Mouse (Mus musculus) cerebellum, adult 2 months (tissue): ENCODE results near the gene Drc7. TPM values are rescaled to one million over a fixed set of nuclear protein-coding genes. Genes with fewer than 3 reads are reported as not detected.

Source experiments
- DNase-seq, 2 experiments: peaks; one replicate each; pipeline ENCODE4 v3.0.0; 2021
- H3K27ac ChIP-seq: fragments of 200-500 bp; 2 replicates; pipeline ENCODE4 v1.5.1; 2012; ENCODE audit warnings: low read length, control low read depth, inconsistent platforms; ENCODE audit not compliant: insufficient read depth
- H3K27me3 ChIP-seq: fragments of 200-500 bp; 2 replicates; pipeline ENCODE4 v1.6.1; 2012; ENCODE audit warnings: inconsistent platforms, mild to moderate bottlenecking, low read length, moderate library complexity; ENCODE audit not compliant: control insufficient read depth, insufficient read depth
- H3K4me1 ChIP-seq: fragments of 200-500 bp; 2 replicates; pipeline ENCODE4 v1.6.1; 2011; ENCODE audit warnings: low read length; ENCODE audit not compliant: control insufficient read depth, insufficient read depth
- H3K4me3 ChIP-seq: fragments of 200-500 bp; replicated peaks from 2 replicates; pipeline ENCODE3; 2011; ENCODE audit warnings: mild to moderate bottlenecking, low read depth, low read length, control low read depth; ENCODE audit not compliant: insufficient read depth
- CTCF ChIP-seq: fragments of 200-500 bp; IDR thresholded peaks from 2 replicates; pipeline ENCODE4 v1.5.1; 2011; ENCODE audit warnings: low read depth, mild to moderate bottlenecking, control low read depth, low read length, moderate library complexity, borderline replicate concordance; ENCODE audit not compliant: insufficient read depth
- POLR2A ChIP-seq: fragments of 200-500 bp; IDR thresholded peaks from 2 replicates; pipeline ENCODE4 v1.6.1; 2011; ENCODE audit warnings: low read length, control low read depth, borderline replicate concordance; ENCODE audit not compliant: insufficient read depth
- WGBS: fragments of 180-500 bp; shearing (Covaris S2); methylation state at CpG from one replicate; pipeline ENCODE4 v1.1.7; 2018; 5-methylcytosine and 5-hydroxymethylcytosine counted together
- polyA plus RNA-seq: library from polyadenylated mRNA; depleted of rRNA; stranded (reverse); fragments of >200 nt; gene quantifications from 2 replicates; pipeline ENCODE4 v1.2.3, GENCODE M21; 2012

The Drc7 gene
- polyA plus RNA-seq, 1 experiment = 2.2 TPM

DNA sequence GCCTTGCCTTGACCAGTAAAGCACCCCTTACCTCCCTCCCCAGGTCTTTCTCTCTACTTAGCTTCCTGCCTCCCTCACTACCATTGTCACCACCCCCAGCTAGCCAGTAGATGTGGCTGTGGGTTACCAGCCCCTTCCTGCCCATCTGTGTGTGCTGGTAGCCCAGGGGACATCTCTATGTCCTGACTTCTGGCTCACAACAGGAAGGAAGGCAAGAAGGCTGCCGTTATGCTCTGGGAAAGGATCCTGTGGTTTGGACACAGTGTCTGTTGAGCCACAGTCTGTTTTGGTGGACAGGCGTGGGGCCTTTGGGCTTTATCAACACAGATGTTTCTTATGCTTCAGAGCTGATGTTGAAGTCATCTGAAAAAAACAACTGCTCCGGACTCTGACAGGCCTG, 7.9 kb upstream of the Drc7 start:
- TF ChIP-seq CTCF = no peak
- TF ChIP-seq POLR2A = no peak
- no peak overlapping the region for H3K4me3 ChIP-seq

DNA sequence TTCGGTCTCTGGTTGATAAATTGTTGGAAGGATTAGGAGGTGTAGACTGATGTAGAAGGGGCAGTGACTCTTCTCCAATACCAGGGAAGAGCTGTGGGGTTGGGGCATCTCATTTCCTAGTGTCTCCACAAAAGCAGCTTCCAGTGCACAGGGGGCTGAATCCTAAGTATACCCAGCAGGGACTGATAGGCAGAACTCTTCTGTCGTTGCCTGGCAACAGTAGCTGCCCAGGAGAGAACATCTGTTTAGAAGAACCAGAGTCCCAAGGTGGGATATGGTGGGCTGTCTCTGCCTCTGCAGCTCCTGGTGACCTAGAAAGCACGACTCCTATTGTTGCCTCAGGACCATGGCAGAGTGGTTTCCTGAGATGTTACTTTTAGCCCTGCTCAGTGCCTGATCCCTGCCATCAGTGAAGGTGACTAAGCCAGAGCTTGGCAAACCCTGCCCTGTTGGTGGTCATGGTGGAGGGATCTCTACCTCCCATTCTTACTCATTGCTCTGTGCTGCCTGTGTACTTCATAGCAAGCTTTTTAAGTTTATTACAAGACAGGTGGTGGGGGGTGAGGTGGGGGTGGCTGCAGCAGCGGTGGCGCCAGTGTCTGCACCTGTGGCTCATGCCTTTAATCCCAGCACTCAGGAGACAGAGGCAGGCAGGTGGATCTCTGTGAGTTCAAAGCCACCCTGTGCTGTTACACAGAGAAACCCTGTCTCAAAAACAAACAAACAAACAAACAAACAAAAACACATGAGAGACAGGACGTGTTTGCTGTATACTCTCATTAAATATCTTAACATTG, 6.8 kb upstream of the Drc7 start:
- TF ChIP-seq POLR2A (no peak), CTCF (no peak)
- no peaks in the 10 kb centered on the region for H3K4me1 ChIP-seq
- no peaks in the 10 kb centered on the region; the same call in 1 of the 2 replicates for H3K27me3 ChIP-seq
- WGBS = 65% methylated on average over 6 of the region's 6 CpGs
- H3K4me3 ChIP-seq = no peak overlapping the region
- H3K27ac ChIP-seq = no peak overlapping the region
- no peak for DNase-seq

More for the DNA sequence above, 7.9 kb upstream of the Drc7 start:
- H3K27ac ChIP-seq = no peak overlapping the region
- no peaks in the 10 kb centered on the region for H3K4me1 ChIP-seq
- no peak for DNase-seq
- WGBS = 69% methylated on average over 3 of the region's 3 CpGs
- H3K27me3 ChIP-seq = no peaks in the 10 kb centered on the region; the same call in 1 of the 2 replicates

DNA sequence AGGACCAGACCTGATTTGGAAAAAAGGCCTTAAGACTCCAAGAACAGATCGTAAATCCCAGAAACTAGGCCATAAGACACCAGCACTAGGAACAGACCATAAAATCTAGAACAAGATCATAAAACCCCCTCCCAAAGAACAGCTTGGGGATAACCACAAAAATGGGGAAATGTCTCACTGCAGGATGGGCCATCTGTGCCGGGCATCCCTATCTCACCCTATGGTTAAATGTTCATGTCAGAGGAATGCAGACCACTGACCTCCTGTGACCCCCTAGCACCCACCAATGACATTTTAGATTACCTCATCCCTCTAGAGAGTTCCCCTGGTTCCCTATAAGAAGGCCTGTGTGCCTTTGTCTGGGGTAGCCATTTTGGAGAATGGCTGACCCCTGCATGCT, 5.3 kb upstream of the Drc7 start:
- DNase-seq = no peak
- Histone ChIP-seq H3K4me3 (no peak overlapping the region), H3K4me1 (no peaks in the 10 kb centered on the region), H3K27ac (no peak overlapping the region), H3K27me3 (no peaks in the 10 kb centered on the region)
- no peak for TF ChIP-seq CTCF
- TF ChIP-seq POLR2A = no peak
- WGBS = 85% methylated on average over 2 of the region's 2 CpGs

DNA sequence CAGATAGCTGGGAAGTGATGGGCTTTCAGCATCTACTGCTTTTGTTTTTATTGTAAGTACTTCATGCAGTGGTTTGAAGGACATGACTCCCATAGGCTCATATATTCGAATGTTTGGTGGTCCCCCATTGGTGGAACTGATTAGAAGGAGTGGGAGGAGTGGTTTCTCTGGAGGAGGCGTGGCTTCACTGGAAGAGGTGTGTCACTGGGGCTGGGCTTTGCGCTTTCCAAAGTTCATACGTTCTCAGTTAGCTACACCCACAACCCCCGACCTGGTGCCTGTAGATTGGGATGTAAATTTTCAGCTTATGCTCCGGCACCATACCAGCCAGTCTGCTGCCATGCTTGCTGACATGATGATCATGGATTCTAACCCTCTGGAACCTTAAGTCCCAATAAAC, 465 bp upstream of the Drc7 start:
- H3K27me3 ChIP-seq = no peaks in the 10 kb centered on the region
- DNase-seq = no peak
- TF ChIP-seq POLR2A (no peak), CTCF (no peak)
- 58% methylated on average over 6 of the region's 6 CpGs for WGBS
- no peak overlapping the region for H3K27ac ChIP-seq
- H3K4me3 ChIP-seq = no peak overlapping the region
- H3K4me1 ChIP-seq = no peaks in the 10 kb centered on the region

DNA sequence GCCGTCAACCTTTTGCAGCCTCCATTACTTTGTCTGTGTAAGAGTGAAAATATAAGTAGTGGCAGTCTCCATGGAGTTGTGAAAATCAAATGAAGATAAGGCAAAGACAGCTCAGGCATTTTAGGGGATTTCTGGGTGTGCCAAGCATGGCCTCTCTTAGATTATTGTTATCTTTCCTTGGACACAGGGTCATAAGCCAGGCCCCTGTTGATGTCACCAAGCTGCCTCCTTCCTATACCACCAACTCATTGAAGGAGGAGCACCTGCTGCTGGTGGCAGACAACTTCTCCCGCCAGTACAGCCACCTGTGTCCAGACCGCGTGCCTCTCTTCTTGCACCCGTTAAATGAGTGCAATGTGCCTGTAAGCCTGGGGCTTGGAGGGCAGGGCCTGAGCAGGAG, 1.5 kb downstream of the Drc7 start:
- no peak overlapping the region for H3K27ac ChIP-seq
- H3K4me3 ChIP-seq = no peak overlapping the region
- TF ChIP-seq POLR2A (no peak), CTCF (no peak)
- H3K4me1 ChIP-seq = no peaks in the 10 kb centered on the region
- no peaks in the 10 kb centered on the region for H3K27me3 ChIP-seq
- DNase-seq = no peak
- WGBS = 86% methylated on average over 5 of the region's 5 CpGs

DNA sequence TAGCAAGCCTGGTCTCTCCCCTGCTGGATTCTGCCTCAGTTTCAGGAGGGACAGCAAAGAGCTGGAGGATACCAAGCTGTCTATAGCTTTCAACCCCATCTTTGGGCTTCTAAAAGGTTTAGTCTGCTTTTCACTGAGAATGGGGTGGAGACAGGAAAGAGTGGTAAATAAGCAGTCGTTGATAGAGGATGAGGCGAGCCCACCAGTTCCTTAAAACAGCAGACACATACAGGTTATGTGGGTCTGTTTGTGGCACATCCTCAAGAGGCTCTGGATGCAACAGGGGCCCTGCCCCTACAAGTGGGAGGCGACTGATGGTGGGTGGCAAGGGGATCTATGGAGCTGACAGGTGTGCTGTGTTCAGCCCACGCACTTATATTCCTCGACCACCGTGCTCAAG, 3.8 kb downstream of the Drc7 start:
- WGBS = 71% methylated on average over 6 of the region's 6 CpGs
- DNase-seq = no peak
- Histone ChIP-seq H3K27ac (no peak overlapping the region), H3K4me1 (no peaks in the 10 kb centered on the region), H3K4me3 (no peak overlapping the region), H3K27me3 (no peaks in the 10 kb centered on the region)
- TF ChIP-seq CTCF (no peak), POLR2A (no peak)

DNA sequence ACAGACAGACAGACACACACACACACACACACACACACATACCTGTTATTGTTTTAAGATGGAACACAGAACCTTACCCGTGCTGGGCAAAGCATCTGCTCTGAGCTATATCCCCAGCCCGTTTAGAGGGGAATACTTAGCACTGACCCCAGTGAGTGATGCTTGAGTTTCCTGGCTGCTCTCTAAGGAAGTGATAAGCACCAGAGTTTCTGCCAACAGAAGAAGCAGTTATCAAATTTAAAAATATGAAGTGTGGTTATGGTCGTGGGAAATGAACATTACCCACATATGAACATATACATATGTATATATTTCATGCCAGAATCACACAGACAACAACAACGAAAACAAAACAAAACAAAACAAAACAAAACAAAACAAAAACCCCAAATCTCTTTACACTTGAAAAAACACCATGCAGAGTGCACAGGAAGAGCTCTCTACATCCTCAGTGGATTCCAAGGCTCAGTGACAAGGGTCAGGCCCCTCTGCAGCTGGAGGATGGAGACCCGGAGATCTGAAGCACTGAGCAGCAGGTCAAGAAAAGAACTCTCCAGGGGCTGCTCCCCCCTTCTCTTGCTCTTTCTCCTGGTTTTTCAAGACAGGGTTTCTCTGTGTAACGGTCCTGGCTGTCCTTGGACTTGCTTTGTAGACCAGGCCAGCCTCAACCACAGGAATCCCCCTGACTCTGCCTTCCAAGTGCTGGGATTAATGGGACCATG, 5.1 kb downstream of the Drc7 start:
- 72% methylated on average over 6 of the region's 6 CpGs for WGBS
- H3K4me1 ChIP-seq = no peaks in the 10 kb centered on the region
- DNase-seq = no peak
- H3K4me3 ChIP-seq = no peak overlapping the region
- H3K27me3 ChIP-seq = no peaks in the 10 kb centered on the region
- H3K27ac ChIP-seq = no peak overlapping the region
- TF ChIP-seq POLR2A (no peak), CTCF (no peak)

DNA sequence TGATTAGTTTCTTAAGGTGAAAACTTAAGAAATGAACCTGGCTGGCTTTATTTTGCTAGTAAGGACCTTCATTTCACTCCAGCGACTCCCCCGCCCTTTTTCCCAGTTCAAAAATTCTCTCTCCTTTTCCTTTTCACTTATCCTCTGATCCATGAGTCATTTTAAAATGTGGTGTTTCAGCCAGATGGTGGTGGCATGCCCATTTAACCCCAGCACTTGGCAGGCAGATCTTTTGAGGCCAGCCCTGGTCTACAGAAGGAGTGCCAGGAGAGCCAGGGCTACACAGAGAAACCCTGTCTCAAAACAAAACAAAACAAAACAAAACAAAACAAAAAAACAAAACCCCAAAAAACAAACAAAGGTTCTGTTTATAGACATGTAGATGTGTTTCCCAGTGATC, 9.6 kb downstream of the Drc7 start:
- H3K4me3 ChIP-seq = no peak overlapping the region
- TF ChIP-seq POLR2A (no peak), CTCF (no peak)
- no peaks in the 10 kb centered on the region for H3K27me3 ChIP-seq
- no peak overlapping the region for H3K27ac ChIP-seq
- H3K4me1 ChIP-seq = no peaks in the 10 kb centered on the region
- DNase-seq = peak; percentile 67 to 85
- 9% methylated on average over 2 of the region's 2 CpGs for WGBS
